Mouse (Mus musculus): ENCODE data around the gene Scfd2. TPM values are rescaled to one million over a fixed set of nuclear protein-coding genes. Genes with fewer than 3 reads are reported as not detected.

Scfd2 gene
- polyA plus RNA-seq (2016; fragmentation: Nextera tagmentation; extraction: Ambion mirVana), result 14.0 and 14.6 TPM in 2 replicates

DNA sequence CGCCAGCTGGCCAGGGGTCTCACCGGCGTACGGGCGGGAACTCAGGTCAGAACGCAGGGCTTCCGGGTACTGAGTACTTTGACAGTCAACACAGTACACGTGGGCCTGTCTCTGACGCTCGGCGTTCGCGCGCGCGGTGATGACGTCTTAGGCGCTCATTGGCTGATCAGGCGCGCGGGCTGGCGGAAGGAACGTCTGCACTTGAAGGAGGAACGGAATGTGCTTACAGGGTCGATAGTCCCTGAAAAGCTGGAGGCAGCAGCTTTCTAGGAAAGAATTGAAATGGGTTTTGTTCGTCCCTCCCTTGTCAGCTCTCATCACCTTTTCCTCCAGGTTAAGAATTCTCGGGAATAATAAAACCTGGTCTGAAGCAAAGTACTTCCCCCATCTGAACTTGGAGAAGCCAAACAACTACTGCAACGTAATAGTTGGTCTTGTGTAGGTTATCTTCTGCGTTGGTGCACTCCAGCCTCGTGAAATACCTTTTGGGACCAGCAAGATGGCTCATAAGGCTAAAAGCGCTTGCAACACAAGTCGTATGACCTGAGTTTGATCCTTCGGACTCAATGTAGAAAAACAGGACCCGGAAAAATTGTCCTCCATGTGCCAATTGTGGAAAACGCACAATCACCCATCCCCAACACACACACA, at the start of gene Scfd2:
Scfd2 (minus strand) TSS at position 130 of the 651 bp plus-strand sequence.
- Histone ChIP-seq H3K4me1 (peaks cover 32% of the 10 kb centered on the region), H3K9me3 (replicated peaks) (no peaks in the 10 kb centered on the region), H3K4me3 (peak within 1 kb of the TSS; percentile 92), H3K27me3 (ENCODE audit: low read depth, poor library complexity, severe bottlenecking) (no peaks in the 10 kb centered on the region), H3K27ac (replicated peaks) (peak within 1 kb of the TSS; percentile 77), H3K36me3 (no peaks in the 10 kb centered on the region)
- DNase-seq (ENCODE audit: low spot score), result peak; percentile 96
- WGBS, result 7% methylated on average over 35 of the region's 35 CpGs

DNA sequence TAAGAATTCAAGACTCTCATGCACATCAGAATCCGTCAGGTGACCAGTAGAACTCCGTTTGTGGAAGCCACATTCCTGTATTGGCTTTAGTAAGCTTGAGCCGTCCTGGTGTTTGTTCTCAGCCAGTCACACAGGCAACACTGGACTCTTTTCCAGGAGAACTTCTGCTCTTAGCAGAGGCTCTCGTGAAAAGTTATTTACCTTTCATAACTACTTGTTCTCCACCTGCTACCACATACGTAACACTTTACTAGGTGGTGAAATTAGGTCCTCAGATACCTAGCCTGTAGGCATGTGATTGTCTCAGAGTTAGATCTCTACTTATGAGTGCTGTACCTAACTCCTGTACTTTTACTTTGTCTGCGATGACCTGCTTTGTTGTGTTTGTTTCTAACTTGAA, 40.2 kb upstream of the Scfd2 start:
- no peaks in the 10 kb centered on the region for H3K27me3 ChIP-seq (ENCODE audit: low read depth, poor library complexity, severe bottlenecking)
- DNase-seq (ENCODE audit: low spot score), result no peak
- H3K4me3 ChIP-seq, result no peak overlapping the region
- peaks cover 69% of the 10 kb centered on the region for H3K36me3 ChIP-seq
- H3K27ac ChIP-seq (replicated peaks), result no peak overlapping the region
- no peaks in the 10 kb centered on the region for H3K4me1 ChIP-seq
- 94% methylated on average over 6 of the region's 6 CpGs for WGBS
- H3K9me3 ChIP-seq (replicated peaks), result no peaks in the 10 kb centered on the region

DNA sequence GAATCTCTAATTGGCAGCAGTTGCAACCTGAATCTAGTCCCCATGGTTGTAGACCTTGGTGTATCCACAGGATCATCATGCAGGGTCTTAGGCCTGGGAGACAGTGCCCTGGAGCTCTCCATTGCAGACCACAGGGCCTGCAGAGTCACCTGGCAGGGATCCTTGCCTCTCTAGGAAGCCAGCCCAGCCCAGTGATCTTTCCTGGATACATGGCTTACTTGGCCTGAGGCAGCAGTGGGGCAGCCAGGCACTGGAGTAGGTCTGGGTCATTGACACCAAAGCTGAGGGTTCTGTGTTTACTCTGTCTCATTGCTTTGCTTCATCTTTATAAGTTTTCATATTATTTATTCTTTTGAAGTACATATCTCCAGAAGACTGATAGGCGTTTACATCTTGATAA, 29.6 kb upstream of the Scfd2 start:
- no peak overlapping the region for H3K27ac ChIP-seq (replicated peaks)
- DNase-seq (ENCODE audit: low spot score), result no peak
- H3K4me3 ChIP-seq, result no peak overlapping the region
- no peaks in the 10 kb centered on the region for H3K4me1 ChIP-seq
- no peaks in the 10 kb centered on the region for H3K27me3 ChIP-seq (ENCODE audit: low read depth, poor library complexity, severe bottlenecking)
- 85% methylated on average over 1 of the region's 1 CpGs for WGBS
- no peaks in the 10 kb centered on the region for H3K9me3 ChIP-seq (replicated peaks)
- H3K36me3 ChIP-seq, result peaks cover 92% of the 10 kb centered on the region

DNA sequence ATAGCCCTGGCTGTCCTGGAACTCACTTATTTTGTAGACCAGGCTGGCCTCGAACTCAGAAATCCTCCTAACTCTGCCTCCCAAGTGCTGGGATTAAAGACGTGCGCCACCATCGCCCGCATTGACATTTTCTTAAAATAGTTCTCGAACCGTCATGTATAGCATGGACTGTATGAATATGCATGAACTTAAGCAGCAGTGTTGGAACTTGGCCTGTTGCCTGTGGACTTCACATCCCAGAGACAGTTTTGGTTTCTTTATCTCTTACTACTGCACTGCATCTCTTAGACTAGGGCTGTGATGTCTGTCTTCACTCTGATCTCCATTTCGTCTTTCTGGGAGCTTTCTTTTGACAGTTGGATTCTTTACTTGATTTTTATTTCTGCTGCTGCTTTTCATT, 18.0 kb upstream of the Scfd2 start:
- Histone ChIP-seq H3K36me3 (peaks cover 94% of the 10 kb centered on the region), H3K4me3 (no peak overlapping the region), H3K27ac (replicated peaks) (no peak overlapping the region), H3K27me3 (ENCODE audit: low read depth, poor library complexity, severe bottlenecking) (no peaks in the 10 kb centered on the region), H3K9me3 (replicated peaks) (no peaks in the 10 kb centered on the region), H3K4me1 (no peaks in the 10 kb centered on the region)
- DNase-seq (ENCODE audit: low spot score), result no peak
- 92% methylated on average over 8 of the region's 8 CpGs for WGBS

DNA sequence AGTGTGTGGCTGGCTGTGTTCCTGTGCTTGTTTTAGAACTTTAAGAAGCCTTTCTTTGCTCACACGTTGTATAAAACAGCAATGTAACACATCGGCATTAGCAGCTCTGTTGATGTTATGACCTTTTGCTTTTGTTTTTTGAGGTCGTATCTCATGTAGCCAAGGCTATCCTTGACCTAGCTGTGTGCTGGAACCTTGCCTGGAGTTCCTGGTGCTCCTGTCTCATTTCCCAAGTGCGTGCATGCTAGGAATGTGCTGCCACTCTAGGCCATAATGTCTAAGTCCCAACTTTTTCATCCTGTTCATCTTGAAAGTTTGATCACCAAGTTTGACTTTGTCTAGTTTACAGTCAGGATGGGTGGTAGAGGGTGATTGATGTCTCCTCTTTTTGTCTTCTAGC, 14.0 kb upstream of the Scfd2 start:
- WGBS, result 96% methylated on average over 4 of the region's 4 CpGs
- Histone ChIP-seq H3K27me3 (ENCODE audit: low read depth, poor library complexity, severe bottlenecking) (no peaks in the 10 kb centered on the region), H3K4me1 (no peaks in the 10 kb centered on the region), H3K9me3 (replicated peaks) (no peaks in the 10 kb centered on the region), H3K27ac (replicated peaks) (no peak overlapping the region), H3K36me3 (peaks cover 98% of the 10 kb centered on the region), H3K4me3 (no peak overlapping the region)
- DNase-seq (ENCODE audit: low spot score), result no peak

DNA sequence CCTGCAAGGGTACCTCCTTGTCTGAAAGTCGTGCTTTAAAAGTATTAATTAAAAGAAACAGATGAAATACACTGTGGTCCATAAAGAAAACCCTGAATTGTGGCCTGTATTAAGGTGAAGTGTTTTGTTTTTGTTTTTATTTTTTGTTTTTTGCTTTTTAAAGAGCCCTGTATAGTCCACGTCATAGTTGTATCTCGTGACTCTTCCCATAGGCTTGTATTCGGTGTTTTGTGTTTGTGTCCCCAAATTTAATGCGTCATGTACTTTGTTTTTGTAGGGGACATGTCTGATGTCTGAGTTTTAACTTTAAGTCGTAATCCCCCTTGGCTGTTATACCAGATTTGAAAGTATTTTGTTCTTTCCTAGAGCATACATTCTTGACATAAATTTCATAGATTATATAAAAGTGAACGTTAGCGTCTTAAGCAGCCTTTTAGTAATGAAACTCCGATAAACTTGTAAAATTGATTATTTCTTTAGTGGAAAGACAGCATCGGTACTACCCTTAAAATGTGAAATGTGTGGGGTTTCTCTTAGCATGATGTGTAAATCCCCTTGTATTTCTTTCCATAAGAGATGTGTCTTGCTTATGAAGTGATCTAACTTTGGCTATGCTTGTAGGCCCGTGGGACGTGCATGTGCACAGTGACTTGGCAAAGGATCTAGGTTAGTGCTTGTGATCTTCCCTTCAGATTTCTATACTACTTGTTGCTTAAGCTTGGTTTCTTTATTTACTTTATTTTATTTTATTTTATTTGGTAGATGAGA, 4.8 kb upstream of the Scfd2 start:
- WGBS, result 53% methylated on average over 12 of the region's 12 CpGs
- DNase-seq (ENCODE audit: low spot score), result no peak
- Histone ChIP-seq H3K9me3 (replicated peaks) (no peaks in the 10 kb centered on the region), H3K27ac (replicated peaks) (peak overlapping the region; percentile 98), H3K27me3 (ENCODE audit: low read depth, poor library complexity, severe bottlenecking) (no peaks in the 10 kb centered on the region), H3K4me1 (peaks cover 25% of the 10 kb centered on the region), H3K4me3 (peak overlapping the region; percentile 91), H3K36me3 (peaks cover 36% of the 10 kb centered on the region)

DNA sequence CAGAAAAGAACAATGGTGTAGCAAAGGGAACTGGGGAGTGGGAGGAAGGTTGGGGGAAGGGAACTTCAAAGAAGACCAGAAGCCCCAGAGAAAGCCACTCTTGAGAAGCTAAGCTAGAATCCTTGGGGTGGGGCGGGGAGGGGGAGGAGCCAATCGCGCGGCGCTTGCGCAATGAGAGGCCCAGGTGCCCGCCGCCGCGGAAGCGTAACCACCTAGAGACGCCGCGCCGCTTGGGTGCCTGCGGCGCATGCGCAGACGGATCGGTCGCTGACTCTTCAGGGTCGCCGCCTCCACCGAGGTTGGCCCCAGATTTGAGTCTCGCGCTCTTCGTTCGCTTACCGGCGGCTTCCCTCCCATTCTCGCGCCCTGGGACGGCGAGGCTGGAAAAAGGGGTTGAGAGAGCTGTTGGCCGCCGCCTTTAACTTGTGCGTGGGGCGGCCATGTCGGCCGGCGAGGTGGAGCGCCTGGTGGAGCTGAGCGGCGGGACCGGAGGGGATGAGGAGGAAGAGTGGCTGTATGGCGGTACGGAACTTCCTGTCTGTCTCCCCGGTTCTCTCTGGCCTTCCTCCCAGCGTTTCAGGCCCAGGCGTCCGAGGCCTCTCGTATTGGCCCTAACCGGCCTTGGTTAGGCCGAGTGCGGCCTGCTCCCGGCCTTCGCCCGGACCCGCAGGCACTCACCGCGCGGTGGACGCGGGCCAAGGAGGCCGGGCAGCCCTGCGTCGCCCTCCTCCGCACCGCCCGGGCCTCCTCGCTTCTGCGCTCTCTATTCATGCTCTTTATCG, 3.9 kb upstream of the Scfd2 start, which contains the start of gene Fip1l1:
Fip1l1 (plus strand) TSS at position 210 of the 782 bp plus-strand sequence.
- WGBS, result under 1% methylated on average over 72 of the region's 73 CpGs
- Histone ChIP-seq H3K27ac (replicated peaks) (peak within 1 kb of the TSS; percentile 98), H3K27me3 (ENCODE audit: low read depth, poor library complexity, severe bottlenecking) (no peaks in the 10 kb centered on the region), H3K4me1 (peaks cover 34% of the 10 kb centered on the region), H3K36me3 (peaks cover 27% of the 10 kb centered on the region), H3K9me3 (replicated peaks) (no peaks in the 10 kb centered on the region), H3K4me3 (peak within 1 kb of the TSS; percentile 91)
- DNase-seq (ENCODE audit: low spot score), result peak; percentile 97

DNA sequence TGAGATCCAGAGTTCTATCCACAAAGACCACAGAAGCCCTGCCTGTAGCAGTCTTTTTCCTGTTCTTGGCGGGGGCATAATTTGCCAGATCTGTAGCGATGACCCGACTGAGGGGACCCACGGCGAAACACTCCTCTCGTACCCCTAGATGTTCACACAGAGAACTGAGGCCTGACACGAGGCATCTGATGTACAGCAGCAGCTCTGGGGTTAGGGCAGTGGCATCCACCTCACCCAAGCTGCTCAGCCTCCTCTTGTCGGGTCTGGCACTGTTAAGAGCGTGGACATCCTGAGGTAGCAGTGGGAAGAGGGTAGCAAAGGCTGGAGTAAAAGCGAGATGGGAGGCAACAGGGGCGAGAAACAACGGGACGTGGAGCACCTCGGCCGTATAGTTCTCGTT, 774 bp downstream of the Scfd2 start:
- H3K27ac ChIP-seq (replicated peaks), result peak overlapping the region; percentile 77

DNA sequence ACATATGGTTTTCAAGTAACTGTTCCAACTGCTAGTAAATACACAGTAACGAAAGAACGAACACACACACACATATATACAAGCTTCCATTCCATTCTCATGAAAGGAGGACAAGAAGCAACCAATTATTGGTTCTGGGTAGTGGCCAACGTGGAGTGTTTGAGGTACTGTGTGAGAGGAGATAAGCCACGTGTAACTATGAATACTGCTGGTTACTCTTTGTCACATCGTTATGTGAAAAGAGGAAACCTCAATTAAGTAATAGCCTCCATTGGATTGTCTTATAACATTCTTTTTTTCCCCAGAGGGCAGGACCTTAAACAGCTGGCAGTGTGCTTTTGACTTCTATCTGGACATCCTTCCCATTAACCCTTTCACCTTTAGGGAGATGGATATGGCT, 4.5 kb downstream of the Scfd2 start:
- WGBS, result 91% methylated on average over 5 of the region's 5 CpGs

More for the DNA sequence above, 774 bp downstream of the Scfd2 start:
- no peaks in the 10 kb centered on the region for H3K36me3 ChIP-seq
- no peaks in the 10 kb centered on the region for H3K9me3 ChIP-seq (replicated peaks)
- DNase-seq (ENCODE audit: low spot score), result no peak
- no peaks in the 10 kb centered on the region for H3K27me3 ChIP-seq (ENCODE audit: low read depth, poor library complexity, severe bottlenecking)
- peak overlapping the region; percentile 92 for H3K4me3 ChIP-seq
- WGBS, result 27% methylated on average over 16 of the region's 16 CpGs
- H3K4me1 ChIP-seq, result peaks cover 26% of the 10 kb centered on the region

DNA sequence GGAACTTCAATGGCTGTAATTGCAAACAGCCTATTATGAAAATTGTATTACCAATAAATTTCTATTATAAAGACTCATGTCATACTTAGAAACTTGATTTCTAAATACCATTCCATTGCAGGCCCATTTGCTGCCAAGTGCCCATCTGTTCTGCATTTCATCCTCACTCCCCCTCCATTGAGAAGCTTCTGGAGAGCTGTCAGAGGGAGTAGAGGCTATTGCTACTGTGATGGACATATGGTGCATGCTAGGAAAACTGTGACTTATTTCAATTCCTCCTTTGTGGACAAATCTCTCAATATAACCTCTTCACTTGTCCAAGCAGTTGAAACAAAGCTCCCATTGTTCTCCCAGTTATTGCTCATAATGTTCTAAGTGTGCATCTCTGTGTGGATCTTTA, 19.9 kb downstream of the Scfd2 start:
- H3K4me3 ChIP-seq, result no peak overlapping the region
- DNase-seq (ENCODE audit: low spot score), result no peak
- no peak overlapping the region for H3K27ac ChIP-seq (replicated peaks)
- no peaks in the 10 kb centered on the region for H3K27me3 ChIP-seq (ENCODE audit: low read depth, poor library complexity, severe bottlenecking)
- peaks cover 5% of the 10 kb centered on the region; the same call in 1 of the 2 replicates for H3K36me3 ChIP-seq
- H3K9me3 ChIP-seq (replicated peaks), result no peaks in the 10 kb centered on the region
- H3K4me1 ChIP-seq, result no peaks in the 10 kb centered on the region

More for the DNA sequence above, 4.5 kb downstream of the Scfd2 start:
- DNase-seq (ENCODE audit: low spot score), result no peak
- Histone ChIP-seq H3K27me3 (ENCODE audit: low read depth, poor library complexity, severe bottlenecking) (no peaks in the 10 kb centered on the region), H3K36me3 (no peaks in the 10 kb centered on the region), H3K9me3 (replicated peaks) (no peaks in the 10 kb centered on the region), H3K27ac (replicated peaks) (no peak overlapping the region), H3K4me3 (no peak overlapping the region), H3K4me1 (peaks cover 18% of the 10 kb centered on the region)

DNA sequence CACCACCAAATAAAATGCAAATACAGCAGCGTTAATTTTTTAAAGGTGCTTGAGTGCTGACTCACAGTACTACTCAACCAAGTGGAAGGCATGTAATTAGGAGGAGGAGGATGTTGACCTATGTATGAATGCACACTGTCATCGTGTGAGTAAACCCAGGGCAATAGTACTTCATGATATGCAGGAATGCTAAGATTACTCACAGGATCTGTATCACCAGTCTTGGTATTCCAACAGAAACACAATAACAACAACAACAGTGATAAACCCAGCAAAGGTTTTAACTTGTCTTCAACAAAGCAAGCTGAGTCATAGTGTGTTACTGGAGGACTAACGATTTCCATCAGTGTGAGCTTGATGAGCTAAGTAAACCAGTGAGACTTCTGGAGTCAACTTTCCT, 38.9 kb downstream of the Scfd2 start:
- Histone ChIP-seq H3K4me3 (no peak overlapping the region), H3K27ac (replicated peaks) (no peak overlapping the region), H3K27me3 (ENCODE audit: low read depth, poor library complexity, severe bottlenecking) (no peaks in the 10 kb centered on the region), H3K36me3 (no peaks in the 10 kb centered on the region), H3K4me1 (no peaks in the 10 kb centered on the region), H3K9me3 (replicated peaks) (no peaks in the 10 kb centered on the region)
- 82% methylated on average over 3 of the region's 3 CpGs for WGBS
- DNase-seq (ENCODE audit: low spot score), result no peak

DNA sequence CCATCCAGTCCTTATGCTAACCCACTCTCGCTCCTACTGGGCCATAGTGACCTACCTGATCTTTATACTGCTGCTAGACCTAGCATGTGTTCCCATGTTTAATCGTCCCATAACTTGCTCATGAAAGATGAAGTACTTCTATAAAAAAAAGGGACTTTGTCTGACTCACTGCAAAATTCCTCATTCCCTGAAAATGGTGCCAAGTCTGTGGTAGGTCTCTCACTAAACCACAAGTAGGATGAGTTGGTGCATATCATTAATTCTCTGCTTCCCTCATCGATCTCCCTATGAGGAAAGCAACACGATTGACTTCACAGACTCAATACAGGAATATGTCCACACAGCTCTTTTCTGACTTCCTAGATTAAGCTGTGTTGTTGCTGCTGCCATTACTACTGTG, 46.9 kb downstream of the Scfd2 start:
- WGBS, result 88% methylated on average over 4 of the region's 4 CpGs
- H3K27me3 ChIP-seq (ENCODE audit: low read depth, poor library complexity, severe bottlenecking), result no peaks in the 10 kb centered on the region

More for the DNA sequence above, 46.9 kb downstream of the Scfd2 start:
- H3K4me3 ChIP-seq, result no peak overlapping the region
- no peaks in the 10 kb centered on the region for H3K36me3 ChIP-seq
- DNase-seq (ENCODE audit: low spot score), result no peak
- no peak overlapping the region for H3K27ac ChIP-seq (replicated peaks)
- no peaks in the 10 kb centered on the region for H3K9me3 ChIP-seq (replicated peaks)
- no peaks in the 10 kb centered on the region for H3K4me1 ChIP-seq

Data from midbrain, embryonic 10.5 days (tissue).